Mouse (Mus musculus) heart, postnatal 0 days (tissue): ENCODE data around the gene Cttn.

Experiments
- CTCF ChIP-seq: IDR thresholded peaks from 2 replicates; pipeline ENCODE4 v1.5.1; 2016; ENCODE audit warnings: antibody characterized with exemption, control low read depth, low read depth
- EP300 ChIP-seq: IDR thresholded peaks from 2 replicates; pipeline ENCODE4 v1.6.1; 2016; ENCODE audit warnings: antibody characterized with exemption, low read depth

- TF ChIP-seq CTCF = no peak
- TF ChIP-seq EP300 = no peak
These were observed 79.1 kb downstream of the Cttn start for GRCm38 (mm10) chr7:144391727-144392126.
